Mouse (Mus musculus) hematopoietic stem cell, adult 5-6 weeks (primary cell): ENCODE data around the gene Amt. TPM values are rescaled to one million over a fixed set of nuclear protein-coding genes. Genes with fewer than 3 reads are reported as not detected.
"Not testable (repeated sequence)": the region's sequence is repeated elsewhere in the genome, so short reads cannot be mapped to it uniquely, and the experiment has no call there.

Experiments used
- ATAC-seq, 2 experiments: fragments of 125-278 bp in 1 of 2; replicated peaks in 1 of 2; 2 replicates each; pipeline ENCODE4 v1.8.0; 2016 to 2017; ENCODE audit warnings: inconsistent platforms in 2 of 2, mild to moderate bottlenecking in 2 of 2, moderate number of reproducible peaks in 2 of 2, low read depth in 1 of 2, moderate TSS enrichment in 1 of 2; ENCODE audit not compliant: low FRiP score in 2 of 2, poor library complexity in 2 of 2, severe bottlenecking in 2 of 2, insufficient read depth in 1 of 2, low TSS enrichment in 1 of 2
- total RNA-seq: library from RNA; stranded (forward); fragments of 172-1452, 232-1000 nt; gene quantifications from 2 replicates; pipeline ENCODE4 v1.2.3, GENCODE M21; 2017

Amt gene
- total RNA-seq, 1 experiment from 2014 or later: 1.6 TPM

DNA sequence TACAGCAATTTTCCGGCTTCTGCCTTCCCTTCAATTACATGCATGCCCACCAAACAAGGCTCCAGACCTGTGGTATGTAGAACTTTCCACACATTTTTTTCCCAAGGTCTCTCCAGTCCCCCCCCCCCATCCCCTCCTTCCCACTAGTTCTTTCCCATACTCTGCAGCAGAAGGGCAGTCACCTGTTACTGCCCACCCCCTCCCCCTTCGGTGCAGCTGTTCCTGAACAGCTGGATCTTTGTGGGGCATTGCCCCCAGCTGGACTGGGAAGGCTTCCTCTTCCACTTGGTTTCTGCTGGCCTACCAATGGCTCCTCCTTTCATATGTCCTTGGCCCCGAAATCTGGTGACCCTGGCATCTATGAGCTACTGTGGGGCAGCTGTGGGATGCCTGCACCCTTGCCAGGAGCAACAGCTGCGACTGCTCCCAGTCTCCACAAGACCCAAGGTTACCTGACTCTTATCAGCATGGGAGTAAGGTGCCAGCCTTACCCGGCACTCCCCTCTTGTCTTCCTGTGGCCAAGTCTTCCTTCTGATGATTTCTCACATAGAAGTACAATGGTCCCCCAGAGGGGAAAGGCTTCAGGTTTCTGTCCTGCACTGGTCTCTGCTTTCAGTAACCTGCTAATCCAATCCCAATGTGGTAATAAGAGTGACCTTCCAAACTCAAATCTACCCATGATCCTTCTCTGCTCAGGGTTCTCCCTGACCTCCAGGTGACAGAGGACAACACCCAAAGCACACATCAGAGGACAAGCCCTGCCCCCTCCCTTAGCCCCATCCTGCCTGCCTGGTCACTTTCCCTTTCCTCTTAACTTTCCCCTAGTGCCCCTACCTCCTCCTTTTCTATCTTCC lies 21.9 kb upstream of the Amt start:
- ATAC-seq: no peak

- ATAC-seq: no peak
These were observed 21.4 kb upstream of the Amt start for GRCm38 (mm10) chr9:108275331-108275659.

DNA sequence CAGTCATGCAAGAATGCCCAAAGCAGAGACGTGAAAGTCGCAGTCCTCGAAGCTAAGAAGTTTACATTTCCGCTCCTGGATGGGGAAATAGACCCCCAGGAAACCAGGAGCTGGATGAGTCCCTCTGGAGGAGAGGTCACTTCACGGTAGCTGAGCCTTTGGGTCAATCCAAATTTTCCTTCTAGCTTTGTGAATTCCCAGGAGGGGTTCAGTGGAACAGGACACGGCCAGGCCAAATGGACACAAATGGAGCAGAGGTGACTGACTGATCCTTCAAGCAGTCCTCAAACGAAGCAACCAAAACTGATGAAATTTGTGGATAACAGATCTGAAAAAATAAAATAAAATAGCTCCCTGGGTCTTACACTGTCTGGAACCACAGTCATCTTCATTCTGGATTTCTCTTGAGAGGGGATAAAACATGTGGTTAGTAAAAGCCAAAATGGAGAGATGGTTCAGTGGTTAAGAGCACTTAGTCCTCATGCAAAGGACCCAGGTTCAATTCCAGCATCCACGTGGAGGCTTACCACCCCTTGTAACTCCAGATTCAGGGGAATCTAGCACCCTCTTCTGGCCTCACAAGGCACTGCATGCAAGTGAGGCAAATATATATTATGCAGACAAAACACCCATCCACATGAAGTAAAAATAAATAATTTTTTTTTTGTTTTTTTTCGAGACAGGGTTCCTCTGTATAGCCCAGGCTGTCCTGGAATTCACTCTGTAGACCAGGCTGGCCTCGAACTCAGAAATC lies 17.8 kb upstream of the Amt start:
- ATAC-seq: no peak

GRCm38 (mm10) chr9:108280071-108280828 lies 16.4 kb upstream of the Amt start:
- no peak; a peak in 1 of 4 replicates for ATAC-seq

GRCm38 (mm10) chr9:108284410-108284809 lies 12.2 kb upstream of the Amt start:
- ATAC-seq: peak; percentile 89 to 96

DNA sequence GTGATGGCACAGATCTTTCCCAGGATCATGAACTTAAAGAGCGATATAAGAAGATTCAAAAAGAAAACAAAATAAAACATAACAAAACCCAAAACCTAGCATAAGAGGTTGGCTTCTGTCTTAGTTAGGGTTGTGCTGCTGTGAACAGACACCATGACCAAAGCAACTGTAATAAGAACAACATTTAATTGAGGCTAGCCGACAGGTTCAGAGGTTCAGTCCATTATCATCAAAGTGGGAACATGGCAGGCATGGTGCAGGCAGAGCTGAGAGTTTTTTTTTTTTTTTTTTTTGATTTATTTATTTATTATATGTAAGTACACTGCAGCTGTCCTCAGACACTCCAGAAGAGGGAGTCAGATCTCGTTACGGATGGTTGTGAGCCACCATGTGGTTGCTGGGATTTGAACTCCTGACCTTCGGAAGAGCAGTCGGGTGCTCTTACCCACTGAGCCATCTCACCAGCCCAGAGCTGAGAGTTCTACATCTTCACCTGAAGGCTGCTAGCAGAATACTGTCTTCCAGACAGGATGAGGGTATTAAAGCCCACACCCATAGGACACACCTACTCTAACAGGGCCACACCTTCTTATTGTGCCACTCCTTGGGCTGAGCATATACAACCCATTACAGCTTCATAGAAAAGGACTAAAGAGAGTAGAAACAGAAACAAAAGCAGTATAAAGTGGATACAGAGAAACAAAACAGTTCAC lies 9.0 kb upstream of the Amt start:
- ATAC-seq: not testable (repeated sequence)

DNA sequence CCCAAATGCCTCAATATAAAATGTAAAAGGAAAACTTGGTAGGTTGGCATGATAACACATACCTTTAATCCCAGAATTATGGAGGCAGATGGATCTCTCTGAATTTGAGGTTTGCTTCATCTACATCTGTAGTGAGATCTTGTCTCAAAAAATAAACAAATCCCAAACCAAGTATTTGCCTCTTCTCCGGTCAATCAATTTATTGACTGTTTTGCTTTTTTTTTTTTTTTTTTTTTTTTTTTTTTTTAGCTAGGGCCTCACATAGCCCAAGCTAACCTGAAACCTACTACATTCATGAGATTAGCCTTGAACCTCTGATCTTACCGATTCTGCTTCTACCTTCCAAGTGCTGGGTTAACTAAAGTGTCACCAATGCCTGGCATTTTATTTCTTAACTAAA lies 7.3 kb upstream of the Amt start:
- ATAC-seq: no peak

GRCm38 (mm10) chr9:108290016-108290750 lies 6.5 kb upstream of the Amt start, which contains the start of gene Nicn1:
Gene Nicn1, plus strand, starts transcription at chr9:108290429.
- ATAC-seq: peak; percentile 100

- no peak for ATAC-seq
These were observed 5.9 kb upstream of the Amt start for GRCm38 (mm10) chr9:108290773-108291172.

DNA sequence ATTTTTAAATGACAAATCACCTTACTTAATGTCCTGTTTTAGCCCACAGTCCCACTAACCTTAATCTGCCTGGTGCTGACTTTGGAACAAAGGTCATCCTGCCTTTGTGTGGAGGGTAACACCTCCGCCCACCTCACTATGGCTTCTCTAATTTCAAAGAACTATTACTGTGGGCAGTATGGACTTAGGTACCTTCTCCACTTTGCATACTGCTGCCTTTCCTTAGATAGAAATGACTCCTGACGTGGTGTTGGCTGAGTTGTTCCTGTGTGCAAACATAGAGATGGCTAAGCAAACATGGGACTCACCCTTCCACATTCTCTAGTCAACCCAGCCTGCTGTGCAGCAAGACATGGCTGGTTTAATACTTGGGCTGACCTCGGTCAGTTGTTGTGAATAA lies 5.2 kb downstream of the Amt start:
- no peak for ATAC-seq

- no peak for ATAC-seq
These were observed 8.1 kb downstream of the Amt start for GRCm38 (mm10) chr9:108304716-108305115.

DNA sequence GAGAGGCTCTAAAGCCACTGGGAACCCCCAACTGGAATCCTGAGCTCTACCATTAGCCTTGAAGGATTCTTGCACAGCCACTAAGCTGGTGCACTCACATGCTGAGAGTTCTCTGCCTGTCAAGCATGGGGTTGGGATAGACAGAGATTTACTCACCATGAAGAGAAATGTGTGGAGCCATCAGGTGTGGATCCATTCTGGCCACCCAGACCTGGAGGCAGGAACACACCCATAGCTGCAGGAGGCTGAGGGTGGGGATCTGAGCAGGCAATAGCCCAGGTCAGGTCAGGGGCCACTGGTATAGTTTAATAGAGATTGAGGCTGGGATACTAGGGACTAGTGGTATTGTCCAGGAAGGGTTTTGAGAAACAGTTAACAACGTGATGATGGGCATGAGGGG lies 8.5 kb downstream of the Amt start:
- no peak for ATAC-seq

GRCm38 (mm10) chr9:108305629-108306520 lies 9.2 kb downstream of the Amt start, which contains the start of the genes Rhoa and Tcta:
Gene Rhoa, plus strand, starts transcription at chr9:108306129.
Gene Tcta, minus strand, starts transcription at chr9:108306160.
- peak; percentile 95 to 97 for ATAC-seq

DNA sequence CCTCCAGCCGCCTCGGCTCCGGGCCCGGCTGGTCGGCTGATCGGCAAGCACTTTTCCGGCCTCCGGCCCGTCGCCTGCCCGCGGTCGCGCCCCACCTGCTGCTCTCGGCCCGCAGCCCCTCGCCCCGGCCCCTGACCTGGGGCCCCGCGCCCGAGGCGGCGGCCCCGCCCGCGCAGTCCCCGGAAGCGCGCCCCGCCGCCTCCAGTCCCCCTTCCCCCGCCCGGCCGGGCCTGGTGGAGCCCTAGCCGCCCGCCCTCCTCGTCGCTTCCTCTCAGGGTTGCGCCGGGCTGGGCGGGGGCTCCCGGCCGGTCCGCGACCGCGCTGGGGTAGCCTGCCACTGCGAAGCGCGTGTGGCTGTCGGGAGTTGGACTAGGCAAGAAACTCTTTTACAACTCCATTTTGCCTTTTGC lies 9.9 kb downstream of the Amt start:
- ATAC-seq: peak; percentile 54 to 56; a peak in 3 of 4 replicates

- ATAC-seq: no peak
These were observed 10.6 kb downstream of the Amt start for GRCm38 (mm10) chr9:108307021-108307807.
